Mouse (Mus musculus): Measurements from ENCODE around the gene Mecom.

Mecom gene

GRCm38 (mm10) chr3:30014962-30015660 is 532.7 kb downstream of the Mecom start:
- DNase-seq (ENCODE audit: low spot score) = peak; percentile 50

- DNase-seq (ENCODE audit: low spot score) = no peak
These were observed 533.5 kb downstream of the Mecom start for GRCm38 (mm10) chr3:30014279-30014678.

- DNase-seq (ENCODE audit: low spot score) = no peak
These were observed 534.4 kb downstream of the Mecom start for GRCm38 (mm10) chr3:30013416-30013815.

GRCm38 (mm10) chr3:30012666-30013365 is 535.0 kb downstream of the Mecom start:
- peak; percentile 70 for DNase-seq (ENCODE audit: low spot score)

- DNase-seq (ENCODE audit: low spot score) = peak; percentile 12
These were observed 535.7 kb downstream of the Mecom start for GRCm38 (mm10) chr3:30012150-30012549.

GRCm38 (mm10) chr3:30011712-30012111 is 536.1 kb downstream of the Mecom start:
- DNase-seq (ENCODE audit: low spot score) = no peak

GRCm38 (mm10) chr3:30010889-30011288 is 536.9 kb downstream of the Mecom start:
- DNase-seq (ENCODE audit: low spot score) = no peak

GRCm38 (mm10) chr3:30009596-30009995 is 538.2 kb downstream of the Mecom start:
- DNase-seq (ENCODE audit: low spot score) = no peak

GRCm38 (mm10) chr3:30004888-30005405 is 542.9 kb downstream of the Mecom start:
- DNase-seq (ENCODE audit: low spot score) = no peak

GRCm38 (mm10) chr3:30000260-30000659 is 547.5 kb downstream of the Mecom start:
- DNase-seq (ENCODE audit: low spot score) = no peak

GRCm38 (mm10) chr3:29999035-29999434 is 548.8 kb downstream of the Mecom start:
- DNase-seq (ENCODE audit: low spot score) = no peak

- DNase-seq (ENCODE audit: low spot score) = no peak
These were observed 550.7 kb downstream of the Mecom start for GRCm38 (mm10) chr3:29997068-29997467.

GRCm38 (mm10) chr3:29993346-29993745 is 554.5 kb downstream of the Mecom start:
- peak; percentile 14 for DNase-seq (ENCODE audit: low spot score)

- no peak for DNase-seq (ENCODE audit: low spot score)
These were observed 556.3 kb downstream of the Mecom start for GRCm38 (mm10) chr3:29991523-29991922.

GRCm38 (mm10) chr3:29984431-29984830 is 563.4 kb downstream of the Mecom start:
- DNase-seq (ENCODE audit: low spot score) = no peak

- no peak for DNase-seq (ENCODE audit: low spot score)
These were observed 566.4 kb downstream of the Mecom start for GRCm38 (mm10) chr3:29981259-29981910.

- DNase-seq (ENCODE audit: low spot score) = no peak
These were observed 567.3 kb downstream of the Mecom start for GRCm38 (mm10) chr3:29980531-29980930.

- DNase-seq (ENCODE audit: low spot score) = no peak
These were observed 571.2 kb downstream of the Mecom start for GRCm38 (mm10) chr3:29976580-29976979.

GRCm38 (mm10) chr3:29968433-29968949 is 579.3 kb downstream of the Mecom start:
- no peak for DNase-seq (ENCODE audit: low spot score)

- DNase-seq (ENCODE audit: low spot score) = no peak
These were observed 583.9 kb downstream of the Mecom start for GRCm38 (mm10) chr3:29963953-29964352.

GRCm38 (mm10) chr3:29963447-29963846 is 584.4 kb downstream of the Mecom start:
- no peak for DNase-seq (ENCODE audit: low spot score)

GRCm38 (mm10) chr3:29959051-29959450 is 588.8 kb downstream of the Mecom start:
- DNase-seq (ENCODE audit: low spot score) = no peak
